Mouse (Mus musculus) hindbrain, embryonic 12.5 days (tissue): ENCODE measurements around the gene Gm20815. TPM values are rescaled to one million over a fixed set of nuclear protein-coding genes. Genes with fewer than 3 reads are reported as not detected.
"Not testable (repeated sequence)": the region's sequence is repeated elsewhere in the genome, so short reads cannot be mapped to it uniquely, and the experiment has no call there.

Source experiments
- ATAC-seq: fragments of 200-750 bp; cut with Nextera tagmentation; 2 replicates; pipeline ENCODE4 v1.8.0; 2017; ENCODE audit warnings: moderate TSS enrichment; ENCODE audit not compliant: low FRiP score
- H3K27ac ChIP-seq: fragments of 300-500 bp; sonication (generic); 2 replicates; pipeline ENCODE4 v1.5.1; 2016; ENCODE audit warnings: mild to moderate bottlenecking
- H3K27me3 ChIP-seq: fragments of 300-500 bp; sonication (generic); 2 replicates; pipeline ENCODE4 v1.6.1; 2016; ENCODE audit warnings: mild to moderate bottlenecking
- H3K36me3 ChIP-seq: fragments of 300-500 bp; sonication (generic); 2 replicates; pipeline ENCODE4 v1.6.1; 2016; ENCODE audit warnings: mild to moderate bottlenecking
- H3K4me1 ChIP-seq: fragments of 300-500 bp; sonication (generic); 2 replicates; pipeline ENCODE4 v1.6.1; 2016
- H3K4me2 ChIP-seq: fragments of 300-500 bp; sonication (generic); replicated peaks from 2 replicates; pipeline ENCODE4 v1.6.1; 2016; ENCODE audit warnings: mild to moderate bottlenecking
- H3K4me3 ChIP-seq: fragments of 300-500 bp; sonication (generic); 2 replicates; pipeline ENCODE4 v1.5.1; 2016; ENCODE audit warnings: mild to moderate bottlenecking
- H3K9ac ChIP-seq: fragments of 300-500 bp; sonication (generic); 2 replicates; pipeline ENCODE4 v1.6.1; 2016; ENCODE audit warnings: mild to moderate bottlenecking, moderate library complexity
- H3K9me3 ChIP-seq: fragments of 300-500 bp; sonication (generic); replicated peaks from 2 replicates; pipeline ENCODE4 v1.6.1; 2016; ENCODE audit warnings: mild to moderate bottlenecking
- WGBS: fragments of 180-500 bp; shearing (Covaris S2); methylation state at CpG from one replicate; pipeline ENCODE4 v1.1.7; 2016; 5-methylcytosine and 5-hydroxymethylcytosine counted together
- polyA plus RNA-seq: library from polyadenylated mRNA; unstranded; fragments of >200 nt; fragmentation: Nextera tagmentation; extraction: Ambion mirVana; gene quantifications from 2 replicates; pipeline ENCODE4 v1.2.1, GENCODE M21; 2016

The Gm20815 gene
- not detected in 2 replicates for polyA plus RNA-seq

DNA sequence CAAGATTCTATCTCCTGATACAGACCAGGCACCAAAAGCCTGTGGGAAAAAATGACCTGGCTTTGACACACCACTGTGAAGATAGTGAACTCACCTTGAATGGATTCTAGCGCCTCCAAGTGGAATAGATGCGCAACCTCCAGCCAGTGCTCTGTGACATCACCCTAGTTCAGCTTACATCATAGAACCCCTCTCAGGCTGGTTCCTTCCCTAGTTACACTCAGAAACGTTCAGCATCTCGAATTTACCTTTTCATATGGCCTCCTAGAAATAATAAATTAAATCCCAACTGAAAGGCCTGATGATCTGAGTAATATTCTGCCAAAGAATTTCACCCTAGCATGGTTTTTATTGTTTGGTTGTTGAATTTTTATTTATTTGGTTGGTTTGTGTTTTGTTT lies at the start of gene Gm20815:
Gene Gm20815, minus strand, starts transcription at position 101 of the 400 bp plus-strand sequence.
- H3K4me3 ChIP-seq, H3K4me2 ChIP-seq, H3K36me3 ChIP-seq, H3K9ac ChIP-seq, H3K27me3 ChIP-seq, H3K4me1 ChIP-seq, ATAC-seq, H3K27ac ChIP-seq, H3K9me3 ChIP-seq: not testable (repeated sequence)
- no CpG with 5 or more reads among the region's 4 CpGs for WGBS
